Mouse (Mus musculus) T-helper 17 cell (primary cell): Measurements from ENCODE around the gene Frat2.

Experiments used
- in situ Hi-C, 2 experiments: fragments of 300-600 bp; cut with MboI, MseI; formaldehyde crosslinking; loops; 1 replicate in 1 of 2; 2 replicates in 1 of 2; pipeline ENCODE4 v1.15.1; 2025; ENCODE audit warnings: high pct_unique_total_duplicates in 2 of 2

Gene Frat2

DNA sequence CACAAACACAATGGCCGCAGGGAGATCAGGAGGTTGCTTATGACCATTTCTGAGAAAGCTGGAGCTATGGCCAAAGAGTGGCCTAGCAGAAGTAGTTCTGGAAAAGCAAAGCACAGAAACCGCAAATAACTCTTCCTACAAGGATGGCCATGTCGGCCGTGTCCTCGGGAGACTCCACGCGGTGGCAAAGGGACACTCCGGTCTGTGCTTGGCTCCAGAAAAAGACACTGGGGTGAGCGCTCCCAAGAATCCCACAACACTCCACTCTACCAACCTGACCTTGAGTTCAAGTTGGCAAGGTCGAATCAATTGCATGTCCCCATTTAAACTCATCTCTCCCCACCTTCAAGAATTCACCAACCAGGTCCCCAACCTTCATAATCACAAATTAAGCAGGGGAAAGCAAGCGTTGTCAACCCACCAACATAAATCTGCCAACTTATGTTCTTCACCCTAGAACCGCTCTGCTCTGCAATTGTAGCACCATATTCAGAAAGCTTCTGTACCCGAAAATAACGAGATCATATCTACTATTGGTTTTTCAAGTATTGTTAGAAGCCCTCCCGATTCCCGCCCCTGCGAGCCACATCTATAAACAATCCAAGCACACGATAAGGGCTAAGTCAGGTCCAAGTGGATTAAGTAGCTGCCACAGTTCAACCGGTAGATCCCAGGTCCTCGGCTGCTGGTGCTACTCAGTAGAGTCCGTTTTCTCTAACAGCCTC lies 1.4 kb downstream of the Frat2 start:
- in situ Hi-C loops = no loop called here

DNA sequence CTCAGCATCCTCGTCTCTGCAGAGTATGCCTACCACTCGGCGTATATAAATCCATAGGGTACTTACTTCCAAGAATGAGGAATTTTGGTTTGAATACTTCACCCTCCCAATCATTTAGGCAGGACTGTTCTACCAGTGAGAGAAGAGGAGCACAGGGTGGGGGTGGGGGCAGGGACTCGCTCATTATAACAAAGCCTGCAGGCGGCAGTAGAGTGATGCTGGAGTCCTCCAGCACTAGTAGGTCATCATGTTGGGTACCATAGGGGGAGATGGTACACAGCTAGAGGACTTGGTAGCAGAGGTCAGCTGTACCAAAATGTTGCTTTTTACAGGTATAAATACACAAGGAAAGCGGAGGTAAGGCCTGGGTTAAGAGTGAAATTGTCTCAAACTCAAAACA lies 3.6 kb downstream of the Frat2 start:
- in situ Hi-C loops = no loop called here

DNA sequence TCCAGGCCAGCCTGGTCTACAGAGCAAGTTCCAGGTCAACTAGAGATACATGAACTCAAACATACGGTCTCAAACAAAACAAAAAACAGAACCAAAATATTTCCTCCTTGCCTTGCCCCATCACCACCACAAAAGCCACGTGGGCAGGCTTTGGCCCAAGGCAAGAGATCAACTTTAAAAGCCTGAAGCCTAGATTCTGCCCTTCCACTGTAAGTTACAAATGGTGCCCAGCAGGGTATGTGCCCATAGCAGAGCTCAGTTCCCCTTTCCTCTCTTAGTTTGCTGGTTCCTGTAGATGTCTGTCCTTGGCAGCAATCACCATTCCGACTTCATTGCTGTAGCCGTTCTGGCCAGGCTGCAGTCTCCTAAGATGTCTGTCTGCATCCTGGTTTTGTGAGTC lies 5.2 kb downstream of the Frat2 start:
- in situ Hi-C loops = no loop called here

DNA sequence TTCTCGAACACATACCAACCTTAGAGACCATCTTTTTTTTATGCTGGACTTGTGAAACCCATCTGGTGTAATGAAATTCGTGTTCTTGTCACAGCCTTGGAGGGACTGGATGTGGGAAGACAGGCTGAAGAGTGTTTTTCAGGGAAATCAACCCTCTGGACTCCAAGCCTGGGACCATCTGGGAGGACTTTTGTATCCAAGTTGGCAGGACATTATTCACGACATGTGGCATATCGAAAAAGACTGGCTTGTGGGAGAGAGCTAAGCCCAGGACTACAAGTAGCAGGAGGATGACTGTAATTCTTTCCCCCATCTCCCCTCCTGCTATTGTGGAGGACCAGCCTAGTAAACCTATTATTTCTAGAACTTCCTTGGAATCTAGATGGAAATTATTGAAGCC lies 5.7 kb downstream of the Frat2 start:
- in situ Hi-C loops = no loop called here

DNA sequence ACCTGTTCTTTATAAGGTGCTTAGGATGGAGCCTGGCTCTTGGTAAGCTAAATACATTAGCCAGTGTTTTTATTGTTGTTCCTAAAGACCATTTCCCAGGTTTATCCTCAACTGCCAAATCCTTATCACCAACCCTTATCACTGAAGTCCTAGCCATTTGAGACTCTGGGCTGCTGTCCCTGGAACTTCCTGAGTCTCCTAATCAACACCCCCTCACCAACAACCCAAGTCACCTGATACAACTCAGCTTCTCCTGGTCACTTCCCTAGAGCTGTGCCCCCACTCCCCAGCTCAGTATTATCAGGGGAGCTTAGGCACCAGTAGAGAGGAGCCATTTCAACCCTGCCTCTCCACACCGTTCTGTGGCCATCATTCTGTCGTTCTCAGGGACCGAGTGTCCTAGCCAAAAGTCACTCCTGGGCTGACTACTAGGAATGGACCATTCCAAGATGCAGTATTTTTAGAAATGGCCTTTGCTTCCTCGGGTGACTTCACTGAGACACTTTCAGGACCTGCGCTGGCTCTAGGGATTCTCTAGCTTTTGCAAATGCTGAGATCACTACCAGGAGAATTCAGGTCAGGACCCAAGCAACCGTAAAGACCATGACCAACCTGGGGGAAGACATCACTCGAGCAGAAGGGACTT lies 6.7 kb downstream of the Frat2 start:
- in situ Hi-C loops = no loop called here

DNA sequence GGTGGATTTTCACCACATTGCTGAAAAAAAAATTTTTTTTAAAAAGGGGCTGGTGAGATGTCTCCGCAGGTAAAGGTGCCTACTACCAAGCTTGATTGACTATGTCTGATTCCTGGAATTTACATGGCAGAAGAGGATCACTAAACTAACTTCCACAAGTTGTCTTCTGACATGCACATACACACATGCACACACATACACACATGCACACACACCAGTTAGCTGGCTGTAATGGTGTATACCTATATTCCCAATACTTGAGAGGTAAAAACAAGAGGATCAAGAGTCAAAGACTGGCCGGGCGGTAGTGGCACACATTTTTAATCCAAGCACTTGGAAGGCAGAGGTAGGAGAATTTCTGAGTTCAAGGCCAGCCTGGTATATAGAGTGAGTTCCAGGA lies 8.2 kb downstream of the Frat2 start:
- in situ Hi-C loops = no loop called here

DNA sequence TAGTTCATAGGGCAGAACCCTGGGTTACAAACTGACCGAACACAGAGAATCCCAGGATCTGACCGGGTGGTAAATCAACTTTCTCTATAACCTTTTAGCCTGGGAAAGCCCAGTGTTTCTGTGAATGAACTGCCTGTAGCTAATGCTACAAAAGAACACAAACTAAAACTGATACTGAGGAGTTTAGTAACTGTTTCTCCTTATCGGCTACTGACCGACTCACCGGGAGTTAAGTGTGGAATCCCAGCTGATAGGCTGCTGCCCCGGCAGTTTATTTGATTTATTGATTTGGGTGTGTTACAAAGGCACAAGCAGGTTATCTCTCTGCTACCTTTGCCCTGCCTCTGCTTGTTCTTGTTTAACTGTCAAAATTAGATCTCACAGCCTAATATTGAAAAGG lies 9.1 kb downstream of the Frat2 start:
- in situ Hi-C loops = no loop called here

DNA sequence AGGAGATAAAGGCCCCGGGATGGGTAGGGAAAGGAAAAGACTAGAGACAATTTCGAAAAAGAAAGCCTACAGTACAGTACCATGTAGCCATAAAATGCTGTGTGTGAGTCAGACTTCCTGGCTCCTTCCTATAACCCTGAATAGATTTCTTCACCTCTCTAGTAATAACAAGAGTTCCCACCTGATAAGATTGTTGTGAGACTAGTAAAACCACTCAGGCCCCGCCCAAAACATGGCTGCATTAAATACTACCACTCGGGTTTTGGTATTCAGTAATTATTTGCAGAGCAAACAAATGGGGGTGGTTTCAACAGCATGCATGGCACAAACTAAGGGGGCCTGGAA lies 10.0 kb downstream of the Frat2 start:
- in situ Hi-C loops = no loop called here

DNA sequence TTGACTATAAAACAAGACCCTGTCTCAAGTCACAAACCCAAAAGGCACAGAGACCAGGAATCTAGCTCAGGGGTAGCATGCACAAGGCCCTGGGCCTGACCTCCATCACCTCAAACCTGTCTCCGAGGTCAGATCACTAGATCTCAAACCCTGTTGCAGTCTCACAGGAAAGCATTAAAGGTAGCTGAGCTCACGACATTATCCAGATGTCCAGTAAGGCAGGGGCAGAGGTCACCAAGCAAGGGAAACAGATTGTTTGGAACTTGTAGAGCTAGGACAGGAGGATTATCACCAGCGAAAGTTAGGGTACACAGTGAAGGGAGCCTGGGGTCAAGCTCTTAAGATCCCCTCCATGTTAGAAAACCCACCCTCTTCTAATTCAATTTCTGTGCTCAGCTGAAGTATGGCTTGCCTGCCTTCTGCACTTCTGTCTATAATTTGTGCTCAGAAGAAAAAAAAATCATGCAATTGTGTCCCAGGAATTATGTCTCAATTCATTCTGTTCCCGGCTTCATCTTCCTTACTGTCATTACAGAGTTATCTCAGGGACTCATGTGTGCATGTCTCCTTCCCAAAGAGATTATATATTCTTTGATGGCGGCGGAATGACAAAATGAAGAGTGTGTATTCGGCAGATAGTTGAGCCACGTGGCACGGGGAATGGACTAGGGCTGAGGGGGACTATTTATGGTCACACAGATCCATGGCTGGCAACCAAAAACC lies 10.6 kb downstream of the Frat2 start:
- in situ Hi-C loops = no loop called here

DNA sequence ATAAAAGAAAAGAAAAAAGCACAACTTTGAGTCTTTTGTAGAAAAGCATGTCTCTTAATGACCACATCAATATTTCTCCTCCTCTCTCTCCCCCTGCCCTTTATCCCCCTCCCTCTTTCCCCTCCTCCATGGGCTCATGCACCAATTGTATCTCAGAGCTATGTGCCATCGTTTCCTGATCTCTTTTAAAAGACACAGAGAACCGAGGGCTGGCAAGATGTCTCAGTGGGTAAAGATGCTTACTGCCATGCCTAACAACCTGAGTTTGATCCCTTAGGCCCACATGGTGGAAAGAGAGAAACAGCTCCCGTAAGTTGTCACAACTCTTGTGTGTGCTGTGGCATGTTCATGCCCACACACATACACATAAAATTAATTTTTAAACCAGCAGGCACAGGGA lies 11.2 kb downstream of the Frat2 start:
- in situ Hi-C loops = no loop called here

DNA sequence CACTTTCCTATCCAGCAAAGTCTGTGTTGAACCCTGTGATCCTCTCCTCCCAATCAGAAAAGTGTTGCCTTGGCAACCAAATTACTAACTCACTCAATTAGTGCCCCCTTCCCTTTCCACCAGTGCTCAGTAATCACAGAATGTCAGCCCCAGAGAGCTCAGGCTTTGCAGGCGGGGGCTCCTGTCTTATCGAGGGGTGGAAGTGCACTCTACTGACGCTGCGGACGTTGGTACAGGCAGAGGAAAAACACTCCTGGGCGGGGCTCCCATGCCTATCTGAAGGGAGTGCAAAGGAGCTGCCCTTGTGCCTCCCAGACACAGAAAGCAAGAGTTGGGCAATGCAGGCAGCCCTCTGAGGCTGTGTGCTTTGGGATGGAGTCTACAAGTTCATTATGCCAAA lies 12.1 kb downstream of the Frat2 start:
- in situ Hi-C loops = no loop called here

DNA sequence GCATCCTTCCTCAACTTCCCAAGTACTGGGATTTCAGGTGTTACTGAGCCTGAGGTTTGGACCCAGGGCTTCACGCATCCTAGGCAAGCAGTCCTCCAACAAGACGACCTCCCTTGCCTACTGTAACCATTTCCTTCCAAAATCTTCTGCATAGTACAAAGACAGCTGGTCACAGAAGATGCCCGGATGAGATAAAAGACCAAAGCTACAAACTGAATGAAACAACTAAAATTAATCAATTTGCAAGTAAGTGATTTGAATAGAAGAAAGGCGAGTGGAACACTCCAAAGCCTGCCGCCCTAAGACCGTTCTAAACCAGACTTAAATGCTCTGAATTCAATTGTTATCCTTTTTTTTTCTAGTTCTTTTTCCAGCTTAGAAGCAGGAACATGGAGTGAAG lies 12.5 kb downstream of the Frat2 start:
- in situ Hi-C loops = no loop called here

DNA sequence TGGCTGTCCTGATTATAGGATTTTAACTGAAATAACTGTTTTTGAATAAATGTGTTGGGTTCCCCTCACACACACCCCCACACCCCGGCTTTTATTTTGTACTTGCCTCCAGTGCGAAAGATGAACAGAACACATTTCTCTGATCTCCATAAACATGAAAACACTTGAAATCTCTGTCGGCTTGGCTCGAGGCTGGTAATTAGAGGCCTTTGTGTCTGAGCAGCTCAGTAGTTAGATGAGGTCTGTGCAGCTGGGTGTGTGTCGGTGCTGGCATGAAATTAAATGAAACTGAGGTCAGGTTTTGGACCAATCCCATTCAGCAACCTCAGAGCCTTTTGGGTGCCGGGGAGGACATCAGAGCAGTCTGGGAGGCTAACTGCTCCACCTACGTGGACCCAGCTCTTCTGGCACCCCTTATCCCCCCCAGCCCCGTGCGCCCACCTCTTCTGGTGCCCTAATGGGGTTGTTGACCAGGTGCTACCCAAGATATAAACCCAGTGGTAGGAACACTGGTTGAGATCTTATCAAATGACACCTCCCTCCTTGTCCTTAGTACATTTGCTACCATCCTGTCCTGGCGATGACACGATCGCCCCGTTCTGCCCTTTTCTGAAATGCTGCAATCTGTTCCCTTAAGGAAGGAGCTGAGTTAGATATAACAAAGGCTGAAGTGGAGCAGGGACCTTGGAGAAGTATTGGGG lies 15.3 kb downstream of the Frat2 start:
- in situ Hi-C loops = no loop called here

DNA sequence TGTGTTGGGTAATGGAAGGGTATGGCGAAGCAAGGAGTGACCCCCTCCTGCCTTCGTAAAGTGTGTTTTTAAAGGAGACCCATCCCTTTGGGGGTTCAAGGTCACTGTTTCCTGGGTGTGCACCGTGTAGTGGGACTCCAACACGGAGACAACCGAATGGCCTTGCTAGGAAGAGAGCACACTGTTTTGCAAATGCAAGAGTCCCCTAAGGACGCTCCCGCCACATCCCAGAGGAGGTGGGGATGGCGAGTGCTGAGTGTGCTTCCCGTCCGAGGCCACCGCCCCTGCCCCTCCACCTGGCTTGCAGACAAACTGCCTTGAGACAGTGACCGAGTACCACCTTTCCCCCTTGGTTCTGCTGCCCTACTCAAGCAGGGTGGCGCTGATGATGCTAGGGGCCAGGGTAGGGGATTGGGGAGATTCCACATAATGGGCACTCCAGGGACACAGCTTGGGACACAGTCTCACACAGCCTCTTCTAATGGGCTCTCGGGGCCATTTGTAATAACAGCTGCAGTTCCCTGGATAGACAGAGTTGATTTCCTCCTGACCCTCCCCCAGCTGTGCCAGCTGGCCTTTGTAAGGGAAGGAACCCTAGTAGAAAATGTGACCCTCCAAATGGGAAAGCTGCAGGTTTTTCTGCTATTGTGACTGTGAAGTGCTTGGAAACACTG lies 16.1 kb downstream of the Frat2 start:
- in situ Hi-C loops = no loop called here

DNA sequence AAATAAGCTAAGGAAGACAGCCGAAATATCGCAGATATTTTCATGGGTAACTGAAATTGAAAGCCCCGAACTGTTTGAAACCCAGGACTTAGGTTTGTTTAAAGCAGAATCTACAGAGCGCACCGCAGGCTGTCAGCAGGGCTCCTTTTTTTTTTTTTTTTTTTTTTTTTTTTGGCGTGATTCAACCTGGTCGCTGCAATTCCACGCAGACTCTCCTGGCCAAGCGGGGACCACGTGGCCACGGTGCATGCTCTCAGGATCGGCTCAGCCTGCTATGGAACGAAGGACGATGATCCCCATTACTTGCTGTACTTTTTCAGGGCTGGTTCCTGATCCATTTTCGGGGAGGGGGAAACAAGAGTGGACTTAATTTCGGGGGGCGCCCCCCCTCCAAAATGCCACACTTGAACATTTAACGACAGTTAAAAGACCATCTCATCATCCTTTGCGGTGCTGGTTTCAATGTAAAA lies 16.8 kb downstream of the Frat2 start:
- in situ Hi-C loops = no loop called here

DNA sequence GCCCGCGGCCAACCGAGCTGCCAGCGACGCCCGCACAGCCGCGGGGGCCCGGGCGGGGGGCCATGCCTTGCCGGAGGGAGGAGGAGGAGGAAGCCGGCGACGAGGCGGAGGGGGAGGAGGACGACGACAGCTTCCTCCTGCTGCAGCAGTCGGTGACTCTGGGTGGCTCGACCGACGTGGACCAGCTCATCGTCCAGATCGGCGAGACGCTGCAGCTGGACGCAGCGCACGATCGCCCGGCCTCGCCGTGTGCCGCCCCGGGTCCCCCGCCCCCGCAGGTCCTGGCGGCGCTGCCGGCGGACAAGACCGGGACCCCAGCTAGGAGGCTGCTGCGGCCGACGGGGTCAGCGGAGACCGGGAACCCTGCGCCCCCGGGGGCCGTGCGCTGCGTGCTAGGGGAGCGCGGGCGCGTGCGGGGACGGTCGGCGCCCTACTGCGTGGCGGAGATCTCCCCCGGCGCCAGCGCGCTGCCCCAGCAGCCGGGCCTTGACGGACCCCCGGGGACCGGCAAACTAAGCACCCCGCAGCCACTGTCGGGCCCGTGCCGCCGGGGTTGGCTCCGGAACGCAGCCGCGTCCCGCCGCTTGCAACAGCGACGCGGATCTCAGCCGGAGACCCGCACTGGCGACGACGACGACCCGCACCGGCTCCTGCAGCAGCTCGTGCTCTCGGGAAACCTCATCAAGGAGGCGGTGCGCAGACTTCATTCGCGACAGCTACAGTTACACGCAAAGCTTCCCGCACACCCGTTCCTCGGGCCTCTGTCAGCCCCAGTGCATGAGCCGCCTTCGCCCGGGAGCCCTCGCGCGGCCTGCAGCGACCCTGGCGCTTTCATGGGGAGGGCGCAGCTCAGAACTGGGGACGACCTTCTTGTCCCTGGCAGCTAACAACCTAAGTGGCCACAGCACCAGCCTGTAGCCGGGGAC lies 17.6 kb downstream of the Frat2 start:
- in situ Hi-C loops = no loop called here

DNA sequence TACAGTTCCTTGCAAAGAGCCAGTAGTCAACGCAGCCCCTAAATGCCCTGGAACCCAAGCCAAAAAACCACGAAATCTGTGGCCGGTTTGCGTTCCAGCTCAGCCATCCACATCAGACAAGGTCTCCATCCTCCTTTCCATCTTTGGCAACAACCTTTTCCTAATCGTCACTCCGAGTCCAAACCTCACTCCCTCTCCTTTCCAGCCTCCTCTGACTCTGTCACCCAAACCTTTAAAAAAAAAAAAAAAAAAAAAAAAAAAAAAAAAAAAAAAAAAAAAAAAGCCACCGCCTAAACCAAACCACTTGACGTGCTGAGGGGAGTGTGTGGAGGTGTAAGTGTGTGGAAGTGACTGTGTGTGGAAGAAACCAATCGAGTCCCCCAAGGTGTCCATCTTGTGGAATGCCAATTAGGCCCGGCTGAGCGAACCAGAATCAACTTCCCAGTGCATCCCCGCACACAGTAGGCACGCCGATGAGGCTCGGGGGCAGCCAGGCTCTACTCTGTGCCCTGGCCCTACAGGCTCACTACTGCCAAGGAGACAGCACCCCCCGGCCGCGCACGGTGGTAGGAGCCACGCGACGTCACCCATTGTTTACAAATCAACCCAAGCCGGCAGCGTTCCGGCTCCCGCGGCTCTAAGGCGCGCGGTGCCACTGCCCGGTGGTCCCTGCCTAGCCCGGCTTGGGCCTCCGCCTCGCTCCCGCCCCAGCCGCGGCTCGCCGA lies 18.4 kb downstream of the Frat2 start, which contains the start of gene Frat1:
Frat1 (plus strand) TSS at position 590 of the 725 bp plus-strand sequence.
- in situ Hi-C loops = no loop called here

DNA sequence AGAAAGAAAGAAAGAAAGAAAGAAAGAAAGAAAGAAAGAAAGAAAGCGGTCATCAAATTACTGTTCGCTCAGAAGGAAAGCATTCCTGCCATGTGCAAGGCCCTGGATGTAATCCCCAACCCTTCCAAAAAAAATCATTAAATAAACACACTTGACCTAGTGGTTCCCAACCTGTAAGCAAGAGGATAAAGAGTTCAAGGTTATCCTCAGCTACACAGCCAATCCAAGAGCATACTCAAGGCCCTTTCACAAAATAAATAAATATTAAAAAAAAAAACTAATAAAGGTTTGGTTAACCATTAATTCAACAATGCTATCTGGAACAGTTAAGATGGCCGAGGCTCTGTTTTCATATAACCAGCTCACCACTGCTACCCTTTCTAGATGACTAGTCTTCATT lies 19.0 kb downstream of the Frat2 start:
- in situ Hi-C loops = no loop called here

DNA sequence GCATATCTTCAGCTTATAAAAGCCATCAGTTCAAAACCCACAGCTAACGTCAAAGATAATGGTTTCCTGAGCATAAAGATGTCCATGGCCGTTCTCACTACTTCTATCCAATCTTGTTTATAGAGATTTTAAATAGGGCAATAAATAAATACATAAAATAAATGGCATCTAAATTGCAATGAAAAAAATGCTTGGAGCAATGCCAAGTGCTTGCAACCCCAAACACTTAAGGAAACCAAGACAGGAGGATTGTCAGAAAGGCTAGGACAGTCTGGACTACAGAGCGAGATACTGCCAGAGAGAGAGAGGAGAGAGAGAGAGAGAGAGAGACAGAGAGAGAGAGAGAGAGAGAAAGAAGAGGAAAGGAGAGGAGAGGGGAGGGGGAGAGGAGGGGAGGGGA lies 21.4 kb downstream of the Frat2 start:
- in situ Hi-C loops = no loop called here

DNA sequence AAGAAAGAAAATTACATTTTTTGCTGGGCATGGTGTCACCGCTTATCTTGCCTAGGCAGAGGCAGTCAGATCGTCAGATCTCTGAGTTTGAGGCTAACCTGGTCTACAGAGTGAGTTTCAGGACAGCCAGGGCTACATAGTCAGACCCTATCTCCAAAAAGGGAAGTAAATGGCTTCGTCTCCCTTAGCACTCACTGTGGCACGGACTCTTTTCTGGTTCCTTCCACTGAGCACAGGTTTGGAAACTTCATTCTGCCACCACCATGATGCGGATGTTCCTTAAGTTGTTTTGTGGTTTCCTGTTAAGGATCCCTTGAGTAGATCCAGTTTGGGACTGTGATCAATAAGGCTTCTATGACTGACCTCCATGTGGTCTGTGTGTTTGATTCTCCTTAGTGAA lies 23.0 kb downstream of the Frat2 start:
- in situ Hi-C loops = no loop called here
